ENCODE assay signal across 30 mouse cellular contexts in genomic region chr16:22501855-22502254, GRCm38 (mm10).
"Had no signal": no experiment of that assay in that cellular context is flagged by ENCODE, and none has a peak within 500 bp of the region (broad histone marks: within the 10 kb centered on the region; RNA-seq: fewer than 3 reads in every experiment).

No protein-coding gene starts in this region.

- H3K36me3 ChIP-seq: limb, embryonic 10.5 days; limb, embryonic 12.5 days; limb, embryonic 13.5 days; limb, embryonic 15.5 days; liver, embryonic 12.5 days; liver, embryonic 13.5 days; liver, embryonic 15.5 days; lung, embryonic 15.5 days; midbrain, embryonic 12.5 days; midbrain, embryonic 13.5 days; midbrain, embryonic 15.5 days; neural tube, embryonic 12.5 days had no signal

- H3K9ac ChIP-seq: limb, embryonic 12.5 days; limb, embryonic 13.5 days; limb, embryonic 15.5 days; liver, embryonic 12.5 days; liver, embryonic 13.5 days; liver, embryonic 14.5 days; liver, embryonic 15.5 days; liver, postnatal 0 days; lung, embryonic 14.5 days; lung, embryonic 15.5 days; midbrain, embryonic 12.5 days; midbrain, embryonic 13.5 days; midbrain, embryonic 15.5 days; neural tube, embryonic 12.5 days had no signal

- DNase-seq: left cerebral cortex, postnatal 4 days; liver; liver, embryonic 13.5 days; liver, postnatal 0 days; lung, adult 18-20 months; lung, adult 2 months; lung, embryonic 14.5 days; lung, postnatal 10 days; lung, postnatal 14 days; lung, postnatal 36 days; lung, postnatal 4 days; midbrain, embryonic 14.5 days had no signal

- H3K4me1 ChIP-seq: midbrain, embryonic 12.5 days; midbrain, embryonic 13.5 days; midbrain, embryonic 15.5 days; neural tube, embryonic 12.5 days had no signal

- H3K4me3 ChIP-seq: limb, embryonic 10.5 days; limb, embryonic 12.5 days; limb, embryonic 13.5 days; limb, embryonic 15.5 days; liver, embryonic 12.5 days; liver, embryonic 13.5 days; liver, embryonic 15.5 days; lung, embryonic 15.5 days; megakaryocyte, embryonic 14.5 days; midbrain, embryonic 12.5 days; midbrain, embryonic 13.5 days; midbrain, embryonic 15.5 days; myocyte; neural tube, embryonic 12.5 days had no signal

- H3K27ac ChIP-seq: limb, embryonic 10.5 days; limb, embryonic 12.5 days; limb, embryonic 13.5 days; limb, embryonic 15.5 days; liver, embryonic 12.5 days; liver, embryonic 13.5 days; liver, embryonic 14.5 days; liver, embryonic 15.5 days; lung, embryonic 15.5 days; macrophage; midbrain, embryonic 12.5 days; midbrain, embryonic 13.5 days; midbrain, embryonic 15.5 days; neural tube, embryonic 12.5 days had no signal

- H3K9me3 ChIP-seq: limb, embryonic 10.5 days; limb, embryonic 12.5 days; limb, embryonic 13.5 days; limb, embryonic 15.5 days; liver, embryonic 12.5 days; liver, embryonic 13.5 days; liver, embryonic 15.5 days; lung, embryonic 15.5 days; megakaryocyte, embryonic 14.5 days; midbrain, embryonic 12.5 days; midbrain, embryonic 13.5 days; midbrain, embryonic 15.5 days; neural tube, embryonic 12.5 days had no signal

- ATAC-seq: liver, embryonic 12.5 days; liver, postnatal 0 days; lung, postnatal 0 days; midbrain, embryonic 13.5 days; midbrain, embryonic 15.5 days; midbrain, embryonic 16.5 days had no signal

- H3K27me3 ChIP-seq: limb, embryonic 12.5 days; limb, embryonic 13.5 days; limb, embryonic 15.5 days; liver, embryonic 12.5 days; liver, embryonic 13.5 days; liver, embryonic 15.5 days; lung, embryonic 15.5 days; megakaryocyte, embryonic 14.5 days; midbrain, embryonic 12.5 days; midbrain, embryonic 13.5 days; midbrain, embryonic 15.5 days; neural tube, embryonic 12.5 days had no signal

- H3K4me2 ChIP-seq: limb, embryonic 12.5 days; limb, embryonic 13.5 days; limb, embryonic 15.5 days; liver, embryonic 11.5 days; liver, embryonic 12.5 days; liver, embryonic 13.5 days; liver, embryonic 15.5 days; lung, embryonic 14.5 days; lung, embryonic 15.5 days; midbrain, embryonic 12.5 days; midbrain, embryonic 13.5 days; midbrain, embryonic 15.5 days; neural tube, embryonic 12.5 days had no signal
